Comparison of ENCODE assay signal across 27 mouse cellular contexts in genomic region chr1:136669926-136670325, GRCm38 (mm10). TPM values are rescaled to one million over a fixed set of nuclear protein-coding genes. Genes with fewer than 3 reads are reported as not detected.
A peak's percentile ranks its signal among the peaks of the same experiment; 100 is the strongest.
DNase-seq lines count a peak whose midpoint lies in the region; ATAC-seq and TF ChIP-seq lines count a peak whose summit lies in the region.
"Had no signal": no experiment of that assay in that cellular context is flagged by ENCODE, and none has a peak within 500 bp of the region (broad histone marks: within the 10 kb centered on the region; RNA-seq: fewer than 3 reads in every experiment).

No protein-coding gene starts in this region.

- no peak for TF ChIP-seq POLR2A in liver, adult 2 months (IDR thresholded peaks at IDR 0.05; ENCODE audit: extremely low read depth, insufficient read depth, low read length)

- intact Hi-C loops in heart, postnatal 36 days (cut with DNase I): no loop called here

- no peak overlapping the region for H3K4me2 ChIP-seq in liver, embryonic 11.5 days

- no peaks in the 10 kb centered on the region for H3K79me2 ChIP-seq in liver, adult 2 months (ENCODE audit: control insufficient read depth, insufficient read depth, low read length)

- no peak for DNase-seq in heart, embryonic 10.5 days (ENCODE audit: low spot score)
- no peak for DNase-seq in heart, postnatal 36 days
- DNase-seq in liver, adult 2 months (ENCODE audit: extremely low read depth, low read depth, low spot score): peak; percentile 77
- DNase-seq in liver: no peak
- DNase-seq in liver, embryonic 11.5 days (ENCODE audit: low spot score): no peak
- DNase-seq in gastrocnemius, adult 18-20 months (ENCODE audit: low spot score): no peak
- DNase-seq in kidney, adult 8-10 months: no peak
- no peak for DNase-seq in urinary bladder, postnatal 4 days (ENCODE audit: low spot score in 2 of 2)
- DNase-seq: adrenal gland, adult 2 months; adrenal gland, postnatal 36 days; cerebellum, postnatal 14 days; gastrocnemius, adult 2 months; gastrocnemius, postnatal 36 days; kidney, adult 11 months; kidney, postnatal 25 days; right cerebral cortex, postnatal 14 days; thymus, postnatal 4 days had no signal

- H3K4me1 ChIP-seq in heart, embryonic 10.5 days: peaks cover 16% of the 10 kb centered on the region
- H3K4me1 ChIP-seq in liver, adult 2 months (ENCODE audit: control insufficient read depth, insufficient read depth, low read length): peaks cover 7% of the 10 kb centered on the region
- H3K4me1 ChIP-seq in liver, embryonic 11.5 days (replicated peaks; ENCODE audit: control insufficient read depth, insufficient read depth, low read length): no peaks in the 10 kb centered on the region; the same call in 1 of the 2 replicates

- ATAC-seq in liver, embryonic 11.5 days (replicated peaks; ENCODE audit: low FRiP score): no peak
- ATAC-seq: forebrain, embryonic 14.5 days; inflammation-experienced regulatory T-cells, adult 6 months had no signal

- 0 out of 2 replicates have a peak overlapping the region, but pooled peaks have one; percentile 52 for H3K27ac ChIP-seq in heart, embryonic 10.5 days
- peak overlapping the region; percentile 99 for H3K27ac ChIP-seq in liver, adult 2 months (replicated peaks; ENCODE audit: insufficient read depth, low read depth, low read length)
- H3K27ac ChIP-seq in liver, embryonic 11.5 days (ENCODE audit: low read depth, low read length): 0 out of 2 replicates have a peak overlapping the region, but pooled peaks have one; percentile 32
- H3K27ac ChIP-seq: gastrocnemius, adult 2 months; heart, embryonic 15.5 days; hindbrain, embryonic 15.5 days; kidney, embryonic 15.5 days; liver, embryonic 14.5 days; lung, embryonic 15.5 days; midbrain, embryonic 10.5 days had no signal

- 72% methylated on average over 7 of the region's 7 CpGs for WGBS in heart, embryonic 10.5 days
- WGBS in liver, adult 2 months: 30% methylated on average over 7 of the region's 7 CpGs
- 68% methylated on average over 7 of the region's 7 CpGs for WGBS in liver, embryonic 11.5 days

- H3K27me3 ChIP-seq in heart, embryonic 10.5 days (ENCODE audit: insufficient read depth, poor library complexity, severe bottlenecking): no peaks in the 10 kb centered on the region; the same call in 1 of the 2 replicates
- no peaks in the 10 kb centered on the region for H3K27me3 ChIP-seq in liver, adult 2 months (ENCODE audit: control insufficient read depth, insufficient read depth, low read length)
- no peaks in the 10 kb centered on the region for H3K27me3 ChIP-seq in liver, embryonic 11.5 days (replicated peaks; ENCODE audit: control insufficient read depth, insufficient read depth, low read length)
- H3K27me3 ChIP-seq: heart, embryonic 15.5 days; hindbrain, embryonic 15.5 days; kidney, embryonic 15.5 days; lung, embryonic 15.5 days had no signal

- H3K9ac ChIP-seq in liver, adult 2 months (ENCODE audit: low read depth, low read length): peak overlapping the region; percentile 85
- H3K9ac ChIP-seq in liver, embryonic 11.5 days (ENCODE audit: low read depth, low read length): no peak overlapping the region
- H3K9ac ChIP-seq: heart, embryonic 15.5 days; hindbrain, embryonic 15.5 days; liver, embryonic 14.5 days; lung, embryonic 15.5 days had no signal

- H3K9me3 ChIP-seq in heart, embryonic 10.5 days: no peaks in the 10 kb centered on the region
- H3K9me3 ChIP-seq in liver, embryonic 11.5 days (ENCODE audit: control insufficient read depth, low read length): no peaks in the 10 kb centered on the region
- H3K9me3 ChIP-seq: heart, embryonic 15.5 days; hindbrain, embryonic 10.5 days; hindbrain, embryonic 15.5 days; kidney, embryonic 15.5 days; lung, embryonic 15.5 days; midbrain, embryonic 10.5 days had no signal

- H3K4me3 ChIP-seq in heart, embryonic 10.5 days: no peak overlapping the region
- peak overlapping the region; percentile 52 for H3K4me3 ChIP-seq in liver, adult 2 months (ENCODE audit: insufficient read depth, low read depth, low read length)
- no peak overlapping the region for H3K4me3 ChIP-seq in liver, embryonic 11.5 days (ENCODE audit: low read depth, low read length)
- H3K4me3 ChIP-seq: hindbrain, embryonic 10.5 days; hindbrain, embryonic 15.5 days; lung, embryonic 15.5 days; midbrain, embryonic 10.5 days; myocyte had no signal

- H3K36me3 ChIP-seq in heart, embryonic 10.5 days: no peaks in the 10 kb centered on the region
- no peaks in the 10 kb centered on the region for H3K36me3 ChIP-seq in liver, adult 2 months (ENCODE audit: control insufficient read depth, insufficient read depth, low read length)
- H3K36me3 ChIP-seq in liver, embryonic 11.5 days (ENCODE audit: control insufficient read depth, insufficient read depth, low read length): no peaks in the 10 kb centered on the region
- H3K36me3 ChIP-seq: heart, embryonic 15.5 days; hindbrain, embryonic 10.5 days; hindbrain, embryonic 15.5 days; kidney, embryonic 15.5 days; lung, embryonic 15.5 days; midbrain, embryonic 10.5 days had no signal

- no peak for TF ChIP-seq CTCF in liver, adult 2 months (IDR thresholded peaks at IDR 0.05; ENCODE audit: low read depth, low read length)

RNA-seq across cellular contexts. Expression of gene Zfp281, which starts 45.2 kb away (rescaled TPM):
- 15.6 and 22.5 TPM in 2 replicates for polyA plus RNA-seq in heart, embryonic 10.5 days (2016; fragmentation: Nextera tagmentation; extraction: Ambion mirVana)
- total RNA-seq in heart, postnatal 36 days (2021): 10 to 100 TPM; 10.1 to 11.4 TPM
- total RNA-seq in liver, adult 2 months (2014; rRNA removed): 19.5 and 20.4 TPM in 2 replicates
- 1.3 and 1.8 TPM in 2 replicates for polyA plus RNA-seq in liver, adult 2 months (2012; rRNA removed)
- polyA plus RNA-seq in liver, embryonic 11.5 days (2014; fragmentation: Nextera tagmentation; extraction: Ambion mirVana): 19.3 and 21.3 TPM in 2 replicates
- total RNA-seq in gastrocnemius, adult 18-20 months (2021): 10 to 100 TPM in 1 of 2 experiments, 1 to 10 TPM in 1; 8.5 to 10.1 TPM

Comparison
In these comparisons a context has a peak if more than half of its experiments do, and no peak if none do; other contexts are left out.
1. H3K27ac ChIP-seq: peak in every context shown above with its lines; median percentile 99 in liver, adult 2 months; 52 in heart, embryonic 10.5 days; 32 in liver, embryonic 11.5 days.